16 mouse cellular contexts compared by ENCODE assay signal in genomic region chr10:122829801-122830217, GRCm38 (mm10).
DNase-seq lines count a peak whose midpoint lies in the region; ATAC-seq and TF ChIP-seq lines count a peak whose summit lies in the region.
"Had no signal": no experiment of that assay in that cellular context is flagged by ENCODE, and none has a peak within 500 bp of the region (broad histone marks: within the 10 kb centered on the region; RNA-seq: fewer than 3 reads in every experiment).

No protein-coding gene starts in this region.

- H3K4me2 ChIP-seq in forebrain, embryonic 16.5 days (ENCODE audit: low read length) = no peak overlapping the region
- H3K4me2 ChIP-seq: midbrain, embryonic 15.5 days had no signal

- no peak for TF ChIP-seq CTCF in layer of hippocampus, adult 2 months (conservative IDR thresholded peaks at IDR 0.05)
- TF ChIP-seq CTCF in embryonic fibroblast, embryonic 13.5 days (IDR thresholded peaks at IDR 0.05; ENCODE audit: borderline replicate concordance, insufficient read depth, low read length) = no peak

- intact Hi-C loops in heart, postnatal 14 days (cut with DNase I) = no loop called here

- H3K4me1 ChIP-seq in embryonic fibroblast, embryonic 13.5 days (ENCODE audit: control insufficient read depth, insufficient read depth, low read length) = peaks cover 15% of the 10 kb centered on the region; the same call in 1 of the 2 replicates
- H3K4me1 ChIP-seq in forebrain, embryonic 16.5 days (replicated peaks; ENCODE audit: control insufficient read depth, insufficient read depth, low read length) = no peaks in the 10 kb centered on the region
- H3K4me1 ChIP-seq: midbrain, embryonic 15.5 days had no signal

- H3K9ac ChIP-seq in forebrain, embryonic 16.5 days (replicated peaks; ENCODE audit: low read depth, low read length) = no peak overlapping the region
- H3K9ac ChIP-seq: liver, postnatal 0 days; midbrain, embryonic 15.5 days had no signal

- peak; percentile 57 to 59 for DNase-seq in cerebellum, postnatal 10 days
- no peak for DNase-seq in cerebellum, postnatal 4 days (ENCODE audit: low spot score in 2 of 2)
- DNase-seq in layer of hippocampus, adult 2 months (ENCODE audit: low spot score in 2 of 2) = no peak
- DNase-seq in layer of hippocampus, postnatal 14 days (ENCODE audit: low spot score in 2 of 2) = no peak
- DNase-seq in heart, postnatal 14 days = peak; percentile 23 to 24
- DNase-seq in right cerebral cortex, adult 2 months (ENCODE audit: low spot score in 2 of 2) = no peak
- DNase-seq: embryo, embryonic 11 days; liver, postnatal 0 days; right cerebral cortex, postnatal 14 days; thymus, postnatal 25 days had no signal

- ATAC-seq in forebrain, embryonic 16.5 days = no peak
- ATAC-seq: activated CD4-positive, CD25-positive, alpha-beta regulatory T cell, adult 4 months; forebrain, embryonic 14.5 days; intestine, postnatal 0 days; liver, postnatal 0 days; midbrain, embryonic 15.5 days had no signal

- TF ChIP-seq POLR2A in embryonic fibroblast, embryonic 13.5 days (IDR thresholded peaks at IDR 0.05; ENCODE audit: low read depth, low read length) = no peak

- no peaks in the 10 kb centered on the region for H3K27me3 ChIP-seq in forebrain, embryonic 16.5 days (replicated peaks; ENCODE audit: control insufficient read depth, insufficient read depth, low read length)
- H3K27me3 ChIP-seq: midbrain, embryonic 15.5 days had no signal

- no peak overlapping the region for H3K4me3 ChIP-seq in layer of hippocampus, adult 2 months
- no peak overlapping the region for H3K4me3 ChIP-seq in embryonic fibroblast, embryonic 13.5 days (ENCODE audit: insufficient read depth, low read length)
- no peak overlapping the region for H3K4me3 ChIP-seq in forebrain, embryonic 16.5 days (replicated peaks; ENCODE audit: low read length)
- H3K4me3 ChIP-seq: midbrain, embryonic 15.5 days had no signal

- no peaks in the 10 kb centered on the region for H3K36me3 ChIP-seq in forebrain, embryonic 16.5 days (ENCODE audit: control insufficient read depth, insufficient read depth)
- H3K36me3 ChIP-seq: midbrain, embryonic 15.5 days had no signal

- peak overlapping the region; percentile 11; the same call in 1 of the 2 replicates for H3K27ac ChIP-seq in layer of hippocampus, adult 2 months
- peak overlapping the region; percentile 56 for H3K27ac ChIP-seq in embryonic fibroblast, embryonic 13.5 days (ENCODE audit: insufficient read depth, low read length)
- H3K27ac ChIP-seq in forebrain, embryonic 16.5 days (ENCODE audit: low read length) = no peak overlapping the region
- H3K27ac ChIP-seq: midbrain, embryonic 15.5 days had no signal

- WGBS in forebrain, embryonic 16.5 days = 57% methylated on average over 3 of the region's 3 CpGs

- no peaks in the 10 kb centered on the region for H3K9me3 ChIP-seq in forebrain, embryonic 16.5 days (ENCODE audit: control insufficient read depth, low read length)
- H3K9me3 ChIP-seq: midbrain, embryonic 15.5 days had no signal

Comparison
In these comparisons a context has a peak if more than half of its experiments do, and no peak if none do; other contexts are left out.
1. DNase-seq: peak in cerebellum, postnatal 10 days (2 of 2) and heart, postnatal 14 days (2 of 2); none in cerebellum, postnatal 4 days (0 of 2), layer of hippocampus, adult 2 months (0 of 2), layer of hippocampus, postnatal 14 days (0 of 2) and right cerebral cortex, adult 2 months (0 of 2).